9 mouse cellular contexts compared by ENCODE assay signal in the genomic region with DNA sequence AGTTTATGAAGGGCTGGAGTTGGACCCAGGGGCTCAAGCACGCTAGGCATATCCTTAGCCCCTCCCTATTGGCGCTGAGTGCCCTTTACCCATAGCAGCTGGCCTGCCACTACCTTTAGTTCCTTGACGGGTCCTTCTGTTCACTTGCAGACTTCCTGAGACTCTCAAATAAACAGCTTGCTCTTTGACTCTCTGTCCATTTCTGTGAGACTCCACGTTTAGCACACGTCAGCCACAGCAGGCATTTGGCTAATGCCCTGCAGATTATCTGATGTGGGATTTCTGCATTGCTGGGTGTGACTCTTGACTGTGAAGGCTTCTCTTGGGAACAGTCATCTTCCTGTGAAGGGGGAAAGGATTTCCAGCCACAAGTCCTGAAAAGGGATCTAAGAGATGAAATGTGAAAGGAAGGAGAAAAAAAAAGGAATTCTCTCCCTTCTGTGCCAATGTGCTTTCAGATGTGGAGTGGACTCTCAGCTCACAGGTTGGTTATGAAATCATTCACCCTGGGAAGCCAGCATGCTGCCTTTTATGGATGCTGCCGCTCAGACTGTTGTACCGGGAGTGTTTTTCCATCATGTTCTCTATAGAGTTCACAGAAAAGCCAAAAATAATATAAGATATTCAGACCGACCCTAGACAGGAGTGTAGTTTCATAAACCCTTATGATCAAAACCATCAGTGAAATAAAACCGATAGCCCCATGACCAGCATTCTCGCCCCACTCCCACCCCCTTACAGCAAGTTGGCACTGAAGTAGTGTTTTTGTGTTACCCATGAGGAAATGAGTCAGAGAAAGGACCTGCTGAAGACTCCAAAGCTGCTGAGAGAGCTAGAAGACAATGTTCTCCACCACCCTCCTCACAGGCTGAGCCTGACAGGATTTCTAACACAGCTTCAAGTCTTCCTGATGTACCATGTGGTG. TPM values are rescaled to one million over a fixed set of nuclear protein-coding genes. Genes with fewer than 3 reads are reported as not detected.
DNase-seq lines count a peak whose midpoint lies in the region; ATAC-seq and TF ChIP-seq lines count a peak whose summit lies in the region.
"Had no signal": no experiment of that assay in that cellular context is flagged by ENCODE, and none has a peak within 500 bp of the region (broad histone marks: within the 10 kb centered on the region; RNA-seq: fewer than 3 reads in every experiment).

No protein-coding gene starts in this region.

- H3K36me3 ChIP-seq in kidney, embryonic 15.5 days: no peaks in the 10 kb centered on the region
- no peaks in the 10 kb centered on the region for H3K36me3 ChIP-seq in heart, embryonic 15.5 days
- H3K36me3 ChIP-seq in lung, embryonic 16.5 days (ENCODE audit: control insufficient read depth, insufficient read depth, low read length): no peaks in the 10 kb centered on the region
- no peaks in the 10 kb centered on the region for H3K36me3 ChIP-seq in neural tube, embryonic 15.5 days
- H3K36me3 ChIP-seq: neural tube, embryonic 13.5 days had no signal

- no peak for ATAC-seq in kidney, embryonic 15.5 days (replicated peaks; ENCODE audit: low FRiP score)
- no peak for ATAC-seq in heart, embryonic 15.5 days (replicated peaks; ENCODE audit: insufficient number of reproducible peaks, insufficient read depth, low FRiP score, low read depth)
- peak; percentile 47; the same call in 1 of the 2 replicates for ATAC-seq in lung, embryonic 16.5 days (ENCODE audit: low read depth)
- ATAC-seq in neural tube, embryonic 15.5 days (ENCODE audit: low FRiP score): no peak

- no peak for TF ChIP-seq POLR2A in brain, embryonic 14.5 days (IDR thresholded peaks at IDR 0.05; ENCODE audit: borderline replicate concordance, extremely low read depth, insufficient read depth, insufficient read length, poor library complexity, severe bottlenecking)

- H3K4me2 ChIP-seq in kidney, embryonic 15.5 days: no peak overlapping the region
- no peak overlapping the region for H3K4me2 ChIP-seq in heart, embryonic 15.5 days
- no peak overlapping the region for H3K4me2 ChIP-seq in lung, embryonic 16.5 days (ENCODE audit: low read depth, low read length)
- no peak overlapping the region for H3K4me2 ChIP-seq in neural tube, embryonic 15.5 days
- H3K4me2 ChIP-seq: neural tube, embryonic 13.5 days had no signal

- no peaks in the 10 kb centered on the region for H3K27me3 ChIP-seq in kidney, embryonic 15.5 days
- H3K27me3 ChIP-seq in heart, embryonic 15.5 days: no peaks in the 10 kb centered on the region
- H3K27me3 ChIP-seq in lung, embryonic 16.5 days (ENCODE audit: control insufficient read depth, insufficient read depth, low read depth, low read length): no peaks in the 10 kb centered on the region
- no peaks in the 10 kb centered on the region for H3K27me3 ChIP-seq in neural tube, embryonic 15.5 days (replicated peaks)
- H3K27me3 ChIP-seq: neural tube, embryonic 13.5 days had no signal

- H3K9me3 ChIP-seq in kidney, embryonic 15.5 days (replicated peaks): no peaks in the 10 kb centered on the region
- H3K9me3 ChIP-seq in heart, embryonic 15.5 days (replicated peaks): no peaks in the 10 kb centered on the region
- peaks cover 2% of the 10 kb centered on the region; the same call in 1 of the 2 replicates for H3K9me3 ChIP-seq in lung, embryonic 16.5 days (ENCODE audit: control insufficient read depth, low read length)
- no peaks in the 10 kb centered on the region; the same call in 1 of the 2 replicates for H3K9me3 ChIP-seq in neural tube, embryonic 15.5 days (replicated peaks)

- no peak overlapping the region for H3K4me3 ChIP-seq in kidney, embryonic 15.5 days (replicated peaks)
- no peak overlapping the region for H3K4me3 ChIP-seq in heart, embryonic 15.5 days
- H3K4me3 ChIP-seq in lung, embryonic 16.5 days (ENCODE audit: low read length): no peak overlapping the region
- no peak overlapping the region for H3K4me3 ChIP-seq in neural tube, embryonic 15.5 days (replicated peaks)
- H3K4me3 ChIP-seq: neural tube, embryonic 13.5 days had no signal

- peaks cover 24% of the 10 kb centered on the region for H3K4me1 ChIP-seq in kidney, embryonic 15.5 days
- peaks cover 12% of the 10 kb centered on the region for H3K4me1 ChIP-seq in heart, embryonic 15.5 days (replicated peaks)
- peaks cover 15% of the 10 kb centered on the region for H3K4me1 ChIP-seq in lung, embryonic 16.5 days (replicated peaks; ENCODE audit: control insufficient read depth, insufficient read depth, low read length)
- H3K4me1 ChIP-seq in neural tube, embryonic 15.5 days: no peaks in the 10 kb centered on the region
- H3K4me1 ChIP-seq: neural tube, embryonic 13.5 days had no signal

- TF ChIP-seq CTCF in brain, embryonic 14.5 days (IDR thresholded peaks at IDR 0.05; ENCODE audit: borderline replicate concordance, extremely low read depth, insufficient read depth, insufficient read length): no peak

- H3K9ac ChIP-seq in kidney, embryonic 15.5 days: no peak overlapping the region
- no peak overlapping the region for H3K9ac ChIP-seq in heart, embryonic 15.5 days
- H3K9ac ChIP-seq in lung, embryonic 16.5 days (ENCODE audit: low read length): no peak overlapping the region
- H3K9ac ChIP-seq in neural tube, embryonic 15.5 days (replicated peaks): no peak overlapping the region
- H3K9ac ChIP-seq: neural tube, embryonic 13.5 days had no signal

- DNase-seq in kidney, adult 8-10 months: peak; percentile 28 to 52
- peak; percentile 5 for DNase-seq in brain, embryonic 14.5 days (ENCODE audit: low read depth)
- DNase-seq in spleen, adult 12 weeks (ENCODE audit: low spot score): no peak
- no peak for DNase-seq in thymus, adult 18-20 months

- no peak overlapping the region for H3K27ac ChIP-seq in kidney, embryonic 15.5 days
- peak overlapping the region; percentile 42 for H3K27ac ChIP-seq in heart, embryonic 15.5 days
- peak overlapping the region; percentile 47 for H3K27ac ChIP-seq in lung, embryonic 16.5 days (ENCODE audit: low read length)
- H3K27ac ChIP-seq in neural tube, embryonic 15.5 days (replicated peaks): no peak overlapping the region
- H3K27ac ChIP-seq: neural tube, embryonic 13.5 days had no signal

- 72% methylated on average over 10 of the region's 10 CpGs for WGBS in kidney, embryonic 15.5 days
- 49% methylated on average over 10 of the region's 10 CpGs for WGBS in heart, embryonic 15.5 days
- 54% methylated on average over 10 of the region's 10 CpGs for WGBS in lung, embryonic 16.5 days
- WGBS in neural tube, embryonic 15.5 days: 75% methylated on average over 10 of the region's 10 CpGs

RNA-seq across cellular contexts. Expression of a gene that starts 28.1 kb away (rescaled TPM):
- polyA plus RNA-seq in kidney, embryonic 15.5 days (2015; fragmentation: Nextera tagmentation; extraction: Ambion mirVana): 10.1 and 11.1 TPM in 2 replicates
- polyA plus RNA-seq in brain, embryonic 14.5 days (2012; rRNA removed): 23.3 and 30.3 TPM in 2 replicates
- polyA plus RNA-seq in heart, embryonic 15.5 days (2015; fragmentation: Nextera tagmentation; extraction: Ambion mirVana): 4.4 and 6.5 TPM in 2 replicates
- 14.3 and 15.1 TPM in 2 replicates for polyA plus RNA-seq in lung, embryonic 16.5 days (2015; fragmentation: Nextera tagmentation; extraction: Ambion mirVana)
- polyA plus RNA-seq in neural tube, embryonic 15.5 days (2015; fragmentation: Nextera tagmentation; extraction: Ambion mirVana): 9.7 and 10.8 TPM in 2 replicates

RNA-seq across cellular contexts. Expression of a gene that starts 52.6 kb away (rescaled TPM):
- 66.7 and 68.6 TPM in 2 replicates for polyA plus RNA-seq in kidney, embryonic 15.5 days (2015; fragmentation: Nextera tagmentation; extraction: Ambion mirVana)
- 39.4 and 42.3 TPM in 2 replicates for polyA plus RNA-seq in brain, embryonic 14.5 days (2012; rRNA removed)
- 42.4 and 50.0 TPM in 2 replicates for polyA plus RNA-seq in heart, embryonic 15.5 days (2015; fragmentation: Nextera tagmentation; extraction: Ambion mirVana)
- 54.4 and 56.9 TPM in 2 replicates for polyA plus RNA-seq in lung, embryonic 16.5 days (2015; fragmentation: Nextera tagmentation; extraction: Ambion mirVana)
- polyA plus RNA-seq in neural tube, embryonic 15.5 days (2015; fragmentation: Nextera tagmentation; extraction: Ambion mirVana): 47.0 and 53.8 TPM in 2 replicates

Comparison
In these comparisons a context has a peak if more than half of its experiments do, and no peak if none do; other contexts are left out.
1. DNase-seq: peak in kidney, adult 8-10 months (2 of 2) and brain, embryonic 14.5 days (single experiment); none in spleen, adult 12 weeks (single experiment) and thymus, adult 18-20 months (0 of 2).
2. H3K27ac ChIP-seq: peak in heart, embryonic 15.5 days (single experiment) and lung, embryonic 16.5 days (single experiment); none in kidney, embryonic 15.5 days (single experiment) and neural tube, embryonic 15.5 days (single experiment).